Mouse (Mus musculus) stomach, embryonic 16.5 days (tissue): ENCODE measurements around the gene Bcas3. TPM values are rescaled to one million over a fixed set of nuclear protein-coding genes. Genes with fewer than 3 reads are reported as not detected.
A peak's percentile ranks its signal among the peaks of the same experiment; 100 is the strongest.

Experiments used
- ATAC-seq: fragments of 200-750 bp; cut with Nextera tagmentation; 2 replicates; pipeline ENCODE4 v1.8.0; 2017; ENCODE audit warnings: moderate number of reproducible peaks, moderate TSS enrichment; ENCODE audit not compliant: insufficient read depth, low FRiP score
- H3K27ac ChIP-seq: fragments of 300-500 bp; sonication (generic); 2 replicates; pipeline ENCODE4 v1.5.1; 2014; ENCODE audit warnings: low read length
- H3K27me3 ChIP-seq: fragments of 300-500 bp; sonication (generic); 2 replicates; pipeline ENCODE4 v1.6.1; 2014; ENCODE audit warnings: low read length, control low read depth, mixed read lengths; ENCODE audit not compliant: control insufficient read depth, insufficient read depth
- H3K36me3 ChIP-seq: fragments of 300-500 bp; sonication (generic); 2 replicates; pipeline ENCODE4 v1.6.1; 2014; ENCODE audit warnings: low read length; ENCODE audit not compliant: control insufficient read depth, insufficient read depth
- H3K4me1 ChIP-seq: fragments of 300-500 bp; sonication (generic); 2 replicates; pipeline ENCODE4 v1.6.1; 2014; ENCODE audit warnings: low read length, control low read depth, mixed read lengths; ENCODE audit not compliant: control insufficient read depth, insufficient read depth
- H3K4me2 ChIP-seq: fragments of 300-500 bp; sonication (generic); 2 replicates; pipeline ENCODE4 v1.6.1; 2014; ENCODE audit warnings: low read depth, low read length, mixed read lengths
- H3K4me3 ChIP-seq: fragments of 300-500 bp; sonication (generic); replicated peaks from 2 replicates; pipeline ENCODE4 v1.5.1; 2014; ENCODE audit warnings: mild to moderate bottlenecking, low read length
- H3K9ac ChIP-seq: fragments of 300-500 bp; sonication (generic); 2 replicates; pipeline ENCODE4 v1.6.1; 2014; ENCODE audit warnings: low read length
- H3K9me3 ChIP-seq: fragments of 300-500 bp; sonication (generic); replicated peaks from 2 replicates; pipeline ENCODE4 v1.6.1; 2016; ENCODE audit warnings: low read length, control low read depth; ENCODE audit not compliant: control insufficient read depth
- WGBS: fragments of 180-500 bp; shearing (Covaris S2); extraction: QIAGEN DNeasy Blood & Tissue Kit; methylation state at CpG from one replicate; pipeline ENCODE4 v1.1.7; 2014; 5-methylcytosine and 5-hydroxymethylcytosine counted together
- polyA plus RNA-seq: library from polyadenylated mRNA; unstranded; fragments of >200 nt; fragmentation: Nextera tagmentation; extraction: Ambion mirVana; gene quantifications from 2 replicates; pipeline ENCODE4 v1.2.1, GENCODE M21; 2015

Bcas3 gene
- polyA plus RNA-seq, 1 experiment from 2014 or later = 21.2 TPM

GRCm38 (mm10) chr11:85733577-85733976 is 380.6 kb downstream of the Bcas3 start:
- no peak for ATAC-seq
- 54% methylated on average over 3 of the region's 3 CpGs for WGBS
- peaks cover 17% of the 10 kb centered on the region for H3K4me1 ChIP-seq

GRCm38 (mm10) chr11:85734317-85735211 is 381.6 kb downstream of the Bcas3 start:
- Histone ChIP-seq H3K27ac (no peak overlapping the region), H3K4me2 (no peak overlapping the region), H3K36me3 (no peaks in the 10 kb centered on the region), H3K4me3 (no peak overlapping the region), H3K9me3 (no peaks in the 10 kb centered on the region), H3K27me3 (no peaks in the 10 kb centered on the region), H3K4me1 (peaks cover 24% of the 10 kb centered on the region), H3K9ac (no peak overlapping the region)
- no peak for ATAC-seq
- 72% methylated on average over 7 of the region's 7 CpGs for WGBS

More at GRCm38 (mm10) chr11:85733577-85733976, 380.6 kb downstream of the Bcas3 start:
- Histone ChIP-seq H3K4me2 (no peak overlapping the region), H3K4me3 (no peak overlapping the region), H3K27ac (no peak overlapping the region), H3K27me3 (no peaks in the 10 kb centered on the region), H3K9ac (no peak overlapping the region), H3K36me3 (no peaks in the 10 kb centered on the region), H3K9me3 (no peaks in the 10 kb centered on the region)

GRCm38 (mm10) chr11:85737227-85737626 is 384.3 kb downstream of the Bcas3 start:
- H3K4me2 ChIP-seq = no peak overlapping the region
- no peak overlapping the region for H3K9ac ChIP-seq
- ATAC-seq = peak; percentile 80; the same call in 1 of the 2 replicates
- H3K4me3 ChIP-seq = no peak overlapping the region
- no peaks in the 10 kb centered on the region for H3K27me3 ChIP-seq
- WGBS = 26% methylated on average over 9 of the region's 9 CpGs
- peaks cover 29% of the 10 kb centered on the region for H3K4me1 ChIP-seq
- H3K27ac ChIP-seq = peak overlapping the region; percentile 50; the same call in 1 of the 2 replicates
- no peaks in the 10 kb centered on the region for H3K9me3 ChIP-seq
- H3K36me3 ChIP-seq = no peaks in the 10 kb centered on the region

- H3K4me3 ChIP-seq = no peak overlapping the region
- 52% methylated on average over 3 of the region's 3 CpGs for WGBS
These were observed 384.9 kb downstream of the Bcas3 start for GRCm38 (mm10) chr11:85737893-85738292.

GRCm38 (mm10) chr11:85738585-85738984 is 385.6 kb downstream of the Bcas3 start:
- no peak overlapping the region for H3K27ac ChIP-seq
- no peaks in the 10 kb centered on the region for H3K27me3 ChIP-seq
- H3K4me2 ChIP-seq = no peak overlapping the region
- WGBS = 55% methylated on average over 5 of the region's 5 CpGs
- H3K4me1 ChIP-seq = peaks cover 29% of the 10 kb centered on the region
- no peaks in the 10 kb centered on the region for H3K36me3 ChIP-seq
- no peak overlapping the region for H3K4me3 ChIP-seq
- no peaks in the 10 kb centered on the region for H3K9me3 ChIP-seq
- no peak for ATAC-seq
- no peak overlapping the region for H3K9ac ChIP-seq

More at GRCm38 (mm10) chr11:85737893-85738292, 384.9 kb downstream of the Bcas3 start:
- H3K9ac ChIP-seq = no peak overlapping the region
- H3K4me1 ChIP-seq = peaks cover 29% of the 10 kb centered on the region
- H3K4me2 ChIP-seq = no peak overlapping the region
- 0 out of 2 replicates have a peak overlapping the region, but pooled peaks have one; percentile 6 for H3K27ac ChIP-seq
- H3K27me3 ChIP-seq = no peaks in the 10 kb centered on the region
- ATAC-seq = peak; percentile 1; the same call in 1 of the 2 replicates
- no peaks in the 10 kb centered on the region for H3K36me3 ChIP-seq
- H3K9me3 ChIP-seq = no peaks in the 10 kb centered on the region

GRCm38 (mm10) chr11:85739266-85739977 is 386.5 kb downstream of the Bcas3 start:
- peak overlapping the region; percentile 63 for H3K27ac ChIP-seq
- H3K4me3 ChIP-seq = no peak overlapping the region
- H3K4me2 ChIP-seq = no peak overlapping the region
- WGBS = 38% methylated on average over 6 of the region's 6 CpGs
- ATAC-seq = peak; percentile 39; the same call in 1 of the 2 replicates
- H3K9me3 ChIP-seq = no peaks in the 10 kb centered on the region
- H3K9ac ChIP-seq = peak overlapping the region; percentile 5; the same call in 1 of the 2 replicates
- peaks cover 29% of the 10 kb centered on the region for H3K4me1 ChIP-seq
- no peaks in the 10 kb centered on the region for H3K36me3 ChIP-seq
- H3K27me3 ChIP-seq = no peaks in the 10 kb centered on the region

GRCm38 (mm10) chr11:85746373-85746772 is 393.4 kb downstream of the Bcas3 start:
- H3K9ac ChIP-seq = no peak overlapping the region
- H3K27me3 ChIP-seq = no peaks in the 10 kb centered on the region
- no peak overlapping the region for H3K4me3 ChIP-seq
- ATAC-seq = no peak
- no peaks in the 10 kb centered on the region for H3K36me3 ChIP-seq
- no peaks in the 10 kb centered on the region for H3K4me1 ChIP-seq
- WGBS = 54% methylated on average over 7 of the region's 7 CpGs
- H3K4me2 ChIP-seq = no peak overlapping the region
- no peaks in the 10 kb centered on the region for H3K9me3 ChIP-seq
- H3K27ac ChIP-seq = no peak overlapping the region

GRCm38 (mm10) chr11:85748891-85749290 is 395.9 kb downstream of the Bcas3 start:
- no peaks in the 10 kb centered on the region for H3K36me3 ChIP-seq
- no peak overlapping the region for H3K27ac ChIP-seq
- H3K4me3 ChIP-seq = no peak overlapping the region
- WGBS = 88% methylated on average over 2 of the region's 2 CpGs
- no peak overlapping the region for H3K4me2 ChIP-seq
- H3K9ac ChIP-seq = no peak overlapping the region
- H3K4me1 ChIP-seq = no peaks in the 10 kb centered on the region
- H3K27me3 ChIP-seq = no peaks in the 10 kb centered on the region
- no peak for ATAC-seq
- no peaks in the 10 kb centered on the region for H3K9me3 ChIP-seq

GRCm38 (mm10) chr11:85751171-85751570 is 398.2 kb downstream of the Bcas3 start:
- Histone ChIP-seq H3K4me1 (peaks cover 4% of the 10 kb centered on the region; the same call in 1 of the 2 replicates), H3K4me2 (no peak overlapping the region), H3K27ac (no peak overlapping the region), H3K4me3 (no peak overlapping the region), H3K9me3 (no peaks in the 10 kb centered on the region), H3K36me3 (no peaks in the 10 kb centered on the region), H3K27me3 (no peaks in the 10 kb centered on the region), H3K9ac (no peak overlapping the region)
- 55% methylated on average over 11 of the region's 11 CpGs for WGBS
- ATAC-seq = no peak
